ENCODE assay signal across 15 mouse cellular contexts in genomic region chr3:51814073-51814472, GRCm38 (mm10).
"Had no signal": no experiment of that assay in that cellular context is flagged by ENCODE, and none has a peak within 500 bp of the region (broad histone marks: within the 10 kb centered on the region; RNA-seq: fewer than 3 reads in every experiment).

No protein-coding gene starts in this region.

- H3K9ac ChIP-seq: midbrain, embryonic 12.5 days; stomach, embryonic 15.5 days had no signal

- H3K4me2 ChIP-seq: midbrain, embryonic 12.5 days; stomach, embryonic 15.5 days had no signal

- H3K36me3 ChIP-seq: limb, embryonic 10.5 days; midbrain, embryonic 12.5 days; stomach, embryonic 15.5 days had no signal

- ATAC-seq: intestine, embryonic 16.5 days; lung, postnatal 0 days had no signal

- H3K4me3 ChIP-seq: limb, embryonic 10.5 days; megakaryocyte, embryonic 14.5 days; midbrain, embryonic 12.5 days; stomach, embryonic 15.5 days had no signal

- H3K27ac ChIP-seq: limb, embryonic 10.5 days; midbrain, embryonic 12.5 days; stomach, embryonic 15.5 days had no signal

- H3K27me3 ChIP-seq: megakaryocyte, embryonic 14.5 days; midbrain, embryonic 12.5 days; stomach, embryonic 15.5 days had no signal

- DNase-seq: kidney, adult 8-10 months; kidney, postnatal 25 days; layer of hippocampus, adult 9-11 months; layer of hippocampus, postnatal 36 days; lung, adult 2 months; lung, postnatal 4 days; right cerebral cortex, postnatal 14 days; thymus, adult 2 months; thymus, postnatal 36 days had no signal

- H3K9me3 ChIP-seq: limb, embryonic 10.5 days; megakaryocyte, embryonic 14.5 days; midbrain, embryonic 12.5 days; stomach, embryonic 15.5 days had no signal

- H3K4me1 ChIP-seq: stomach, embryonic 15.5 days had no signal
